Mouse (Mus musculus): ENCODE results near the gene Exoc3l. TPM values are rescaled to one million over a fixed set of nuclear protein-coding genes. Genes with fewer than 3 reads are reported as not detected.

The Exoc3l gene
- total RNA-seq, 2 experiments from 2014 or later: 0.85 to 1.3 TPM

DNA sequence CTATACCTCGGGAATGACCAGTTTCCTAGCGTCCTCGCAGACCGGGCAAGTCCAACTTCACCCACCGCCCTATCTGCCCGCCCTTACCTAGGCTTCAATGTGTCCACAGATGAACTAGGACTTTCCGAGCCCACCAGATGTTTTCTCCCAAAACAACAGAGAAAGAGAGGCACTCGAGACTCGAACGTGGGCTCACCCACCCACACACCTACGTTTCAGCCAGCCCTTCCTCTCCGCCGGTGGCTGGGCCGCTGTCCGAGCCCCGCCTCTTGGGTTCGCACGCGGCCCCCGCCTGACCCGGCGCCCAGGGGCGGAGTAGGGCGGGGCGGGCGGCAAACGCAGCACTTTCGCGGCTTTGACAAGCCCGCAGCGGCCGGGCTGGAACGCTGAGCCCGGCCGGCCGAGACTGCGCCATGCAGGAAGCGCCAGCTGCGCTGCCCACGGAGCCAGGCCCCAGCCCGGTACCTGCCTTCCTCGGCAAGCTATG is 26.4 kb downstream of the Exoc3l start, which contains the start of gene Hsf4:
Gene Hsf4, plus strand, starts transcription at position 341 of the 487 bp plus-strand sequence.
- DNase-seq (ENCODE audit: low spot score): peak; percentile 74

- no peak for DNase-seq (ENCODE audit: low spot score)
Measured at GRCm38 (mm10) chr8:105269075-105269458, 26.8 kb downstream of the Exoc3l start.

DNA sequence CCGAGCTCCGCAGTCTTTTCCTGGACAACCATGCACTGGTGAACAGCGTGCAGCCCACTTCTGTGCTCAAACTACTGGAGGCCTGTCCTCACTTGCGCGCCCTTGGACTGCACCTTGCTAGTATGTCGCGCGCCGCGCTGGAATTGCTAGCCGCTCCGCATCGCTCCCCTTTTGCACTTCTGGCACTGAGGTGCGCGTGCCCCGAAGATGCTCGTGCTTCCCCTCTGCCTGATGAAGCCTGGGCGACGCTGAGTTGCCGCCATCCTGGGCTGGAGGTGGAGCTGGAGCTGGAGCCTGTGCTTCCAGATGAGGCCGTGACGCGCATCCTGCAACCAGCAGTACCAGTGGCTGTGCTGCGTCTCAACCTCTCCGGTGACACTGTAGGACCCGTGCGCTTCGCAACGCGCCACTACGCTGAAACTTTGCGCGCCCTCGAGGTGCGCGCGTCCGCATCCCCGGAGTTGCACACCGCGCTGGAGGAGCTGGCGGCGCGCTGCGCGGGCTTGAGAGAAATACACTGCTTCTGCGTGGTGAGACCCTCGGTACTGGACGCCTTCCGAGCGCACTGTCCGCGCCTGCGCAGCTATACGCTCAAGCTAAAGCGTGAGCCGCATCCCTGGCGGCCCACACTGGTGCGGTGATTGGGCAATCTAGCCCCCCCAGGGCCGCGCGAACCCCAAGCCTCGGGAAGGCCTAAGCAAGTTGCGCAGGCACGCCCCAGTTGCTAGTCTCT is 27.4 kb downstream of the Exoc3l start:
- DNase-seq (ENCODE audit: low spot score): no peak

GRCm38 (mm10) chr8:105266775-105267174 is 29.1 kb downstream of the Exoc3l start:
- DNase-seq (ENCODE audit: low spot score): no peak

DNA sequence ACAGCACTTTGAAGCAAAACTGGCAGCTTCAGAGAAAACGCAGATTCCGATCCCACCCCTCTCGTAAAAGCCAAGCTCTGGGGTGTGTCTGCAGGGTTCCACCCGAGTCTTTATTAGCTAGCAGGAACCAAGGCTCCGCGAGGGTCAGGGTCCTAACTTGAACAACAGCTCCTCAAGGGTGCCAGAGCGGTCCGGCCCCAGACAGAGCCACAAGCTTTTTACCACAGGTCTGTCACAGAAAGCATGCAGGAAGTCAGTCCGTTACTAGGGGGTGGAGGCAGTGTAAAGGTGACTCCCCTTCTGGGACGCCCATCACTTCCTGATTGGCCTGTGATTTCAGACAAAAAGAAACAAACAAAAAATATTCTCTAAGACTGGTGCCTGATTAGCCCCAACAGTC is 30.8 kb downstream of the Exoc3l start:
- DNase-seq (ENCODE audit: low spot score): no peak

- DNase-seq (ENCODE audit: low spot score): peak; percentile 64
Measured at GRCm38 (mm10) chr8:105264024-105264982, 31.6 kb downstream of the Exoc3l start, which contains the start of the genes Tradd and Fbxl8. Gene Tradd (minus strand): TSS chr8:105264609. Gene Fbxl8 (plus strand): TSS chr8:105264648.

GRCm38 (mm10) chr8:105263244-105263912 is 32.5 kb downstream of the Exoc3l start:
- no peak for DNase-seq (ENCODE audit: low spot score)

- no peak for DNase-seq (ENCODE audit: low spot score)
Measured at GRCm38 (mm10) chr8:105261326-105261980, 34.4 kb downstream of the Exoc3l start.

DNA sequence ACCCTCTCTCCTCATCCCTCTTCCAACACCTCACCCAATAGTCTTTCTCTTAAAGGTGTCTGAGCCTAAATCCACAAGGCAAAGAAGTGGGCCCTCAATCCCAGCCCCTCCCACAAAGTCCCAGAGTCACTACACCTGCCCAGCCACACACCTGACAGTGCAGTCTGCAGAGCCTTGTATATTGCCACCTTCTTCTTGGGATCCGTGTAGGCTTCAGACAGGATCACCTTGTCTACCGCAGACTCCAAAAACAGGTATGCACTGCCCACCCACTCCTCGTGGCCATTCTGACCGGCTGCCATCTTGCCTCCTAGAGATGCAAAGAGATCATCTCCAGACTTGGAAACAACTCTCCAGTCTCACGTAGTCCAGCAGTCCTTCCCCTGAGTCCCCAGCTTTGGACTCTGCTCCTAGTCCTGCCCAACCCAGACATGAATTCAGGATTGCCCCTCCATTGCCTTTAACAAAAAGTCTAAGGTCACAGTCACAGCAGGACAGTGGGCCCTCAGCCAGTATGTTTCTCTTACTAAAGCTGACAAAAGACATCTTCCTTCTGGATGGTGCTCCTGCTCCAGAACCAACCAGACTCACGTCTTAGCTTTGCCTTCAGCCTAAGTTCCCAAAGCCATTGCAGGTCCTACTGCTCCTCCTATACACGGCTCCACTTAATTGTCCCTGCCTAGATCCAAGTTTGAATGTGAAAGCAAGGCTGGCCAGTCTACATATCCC is 35.4 kb downstream of the Exoc3l start:
- no peak for DNase-seq (ENCODE audit: low spot score)

GRCm38 (mm10) chr8:105259721-105260320 is 36.1 kb downstream of the Exoc3l start:
- peak; percentile 64 for DNase-seq (ENCODE audit: low spot score)

DNA sequence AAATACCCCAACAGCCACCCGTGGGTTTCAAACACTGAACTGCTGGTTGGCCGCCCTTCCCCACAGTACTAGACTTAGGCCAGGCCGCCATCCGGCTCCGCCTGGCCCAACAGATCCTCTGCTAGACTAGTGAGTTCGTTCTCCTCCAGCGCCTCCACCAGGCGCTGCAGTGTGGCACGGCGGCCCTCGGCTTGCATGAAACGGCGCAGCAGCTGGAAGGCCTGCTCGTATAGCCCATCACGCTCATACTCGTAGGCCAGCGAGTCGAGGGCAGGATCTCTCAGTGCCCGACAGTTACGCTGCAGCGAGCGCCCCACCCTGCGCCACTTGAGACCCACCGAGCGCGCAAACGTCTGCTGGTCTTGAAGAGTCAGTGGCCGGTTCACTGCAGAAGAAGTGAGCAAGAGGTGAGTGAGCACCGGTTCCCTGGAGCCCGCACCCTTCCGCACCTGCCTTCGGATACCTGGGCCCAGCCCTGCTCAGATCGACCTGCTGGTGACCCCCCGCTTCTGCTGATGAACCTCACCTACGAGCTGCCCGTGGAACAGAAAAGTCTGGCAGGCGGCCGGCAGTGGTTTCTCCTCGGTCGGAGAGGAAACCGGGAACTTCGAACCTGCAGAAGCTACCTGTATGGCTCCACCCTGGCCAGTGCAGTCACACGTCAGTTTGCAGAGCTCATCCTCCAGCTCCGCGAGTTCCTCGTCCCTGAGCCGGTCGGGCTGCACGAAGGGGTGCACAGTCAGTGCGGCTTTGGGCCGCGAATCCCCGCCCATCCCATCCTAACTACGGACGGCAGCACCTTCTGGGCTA is 36.8 kb downstream of the Exoc3l start:
- no peak for DNase-seq (ENCODE audit: low spot score)

GRCm38 (mm10) chr8:105257318-105258114 is 38.4 kb downstream of the Exoc3l start:
- DNase-seq (ENCODE audit: low spot score): no peak

- peak; percentile 79 for DNase-seq (ENCODE audit: low spot score)
Measured at GRCm38 (mm10) chr8:105254966-105255350, 40.9 kb downstream of the Exoc3l start, which contains the start of gene B3gnt9. Gene B3gnt9 (minus strand): TSS chr8:105255153.

- peak; percentile 88 for DNase-seq (ENCODE audit: low spot score)
Measured at GRCm38 (mm10) chr8:105254152-105254965, 41.5 kb downstream of the Exoc3l start.

DNA sequence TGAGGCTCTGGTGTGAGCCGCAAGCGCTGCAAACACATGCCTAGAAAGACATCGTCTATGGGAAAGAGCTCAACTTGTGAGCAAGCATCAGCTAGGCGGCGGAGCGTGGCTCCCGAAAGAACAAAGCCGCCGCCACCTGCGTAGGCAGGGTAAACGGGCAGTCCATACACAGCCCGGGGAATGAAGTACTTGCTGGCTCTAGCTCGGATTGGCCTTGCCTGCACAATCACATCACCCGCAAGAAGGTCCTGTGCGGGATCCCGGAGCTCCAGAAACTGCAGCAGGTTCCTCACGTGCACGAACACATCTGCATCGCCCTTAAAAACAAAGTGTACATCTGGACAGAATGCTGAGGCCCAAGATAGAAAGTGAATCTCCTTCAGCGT is 42.1 kb downstream of the Exoc3l start:
- no peak for DNase-seq (ENCODE audit: low spot score)

GRCm38 (mm10) chr8:105252680-105253537 is 43.0 kb downstream of the Exoc3l start:
- DNase-seq (ENCODE audit: low spot score): no peak

All from gastrocnemius, adult 18-20 months (tissue).